Mouse (Mus musculus): ENCODE data around the gene Fnbp1l. TPM values are rescaled to one million over a fixed set of nuclear protein-coding genes. Genes with fewer than 3 reads are reported as not detected.

Fnbp1l gene
- total and polyA plus RNA-seq, 2 experiments from 2014 or later: 11.9 to 18.0 TPM

DNA sequence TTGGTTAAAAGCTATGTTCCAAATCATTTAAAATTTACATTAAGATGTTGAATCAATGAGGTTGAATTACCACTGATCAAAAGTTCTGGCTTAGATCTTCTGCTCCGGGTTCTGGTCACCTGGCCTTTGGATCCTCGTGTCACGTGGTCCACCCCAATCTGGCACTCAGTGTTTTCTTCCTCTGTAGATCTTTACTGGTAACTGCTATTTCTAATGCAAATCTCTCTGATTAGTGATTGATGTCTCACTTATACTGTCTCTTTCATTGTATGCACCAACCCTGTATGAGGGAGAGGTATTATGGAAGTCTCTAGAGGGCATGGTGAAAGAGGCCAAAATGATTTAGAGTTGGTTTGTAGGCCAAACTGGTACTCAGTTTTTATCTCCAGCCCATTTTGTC is 127.5 kb downstream of the Fnbp1l start:
- H3K4me3 ChIP-seq (ENCODE audit: low read depth, low read length): no peak overlapping the region
- no peak overlapping the region for H3K9ac ChIP-seq (replicated peaks; ENCODE audit: low read depth, low read length)
- no peaks in the 10 kb centered on the region for H3K36me3 ChIP-seq (replicated peaks; ENCODE audit: control insufficient read depth, insufficient read depth, low read length)
- no peaks in the 10 kb centered on the region for H3K9me3 ChIP-seq (replicated peaks; ENCODE audit: control insufficient read depth, low read length)
- H3K27ac ChIP-seq (ENCODE audit: low read depth): no peak overlapping the region
- DNase-seq (ENCODE audit: low spot score) (no peak), ATAC-seq (ENCODE audit: insufficient read depth, low read depth) (no peak)
- no peak overlapping the region for H3K4me2 ChIP-seq (ENCODE audit: low read depth, low read length)
- H3K27me3 ChIP-seq (ENCODE audit: control insufficient read depth, insufficient read depth, low read length): no peaks in the 10 kb centered on the region
- 91% methylated on average over 3 of the region's 3 CpGs for WGBS
- TF ChIP-seq EP300 (IDR thresholded peaks at IDR 0.05; ENCODE audit: low read depth) (no peak), CTCF (IDR thresholded peaks at IDR 0.05; ENCODE audit: low read depth) (no peak)
- H3K4me1 ChIP-seq (ENCODE audit: control insufficient read depth, insufficient read depth): no peaks in the 10 kb centered on the region

DNA sequence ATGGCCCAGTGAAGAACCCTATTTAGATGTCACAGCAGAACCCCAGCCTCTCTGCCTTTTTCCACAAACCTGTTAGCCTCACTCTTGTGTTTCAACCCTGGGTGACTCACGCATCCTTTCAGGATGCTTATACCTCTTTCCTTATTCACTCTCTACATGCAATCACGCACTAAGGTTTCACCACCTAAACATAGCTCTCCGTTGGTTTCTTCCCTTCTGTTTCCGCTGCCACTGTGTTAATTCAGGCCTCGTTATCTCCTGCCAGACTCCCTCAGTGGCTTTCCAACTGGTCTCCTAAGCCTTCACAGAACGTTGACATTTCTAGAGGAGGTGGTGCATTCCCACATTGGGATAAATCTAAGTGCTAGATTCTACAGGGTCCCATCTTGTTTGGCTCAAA is 128.9 kb downstream of the Fnbp1l start:
- Histone ChIP-seq H3K27ac (ENCODE audit: low read depth) (no peak overlapping the region), H3K4me1 (ENCODE audit: control insufficient read depth, insufficient read depth) (no peaks in the 10 kb centered on the region), H3K27me3 (ENCODE audit: control insufficient read depth, insufficient read depth, low read length) (no peaks in the 10 kb centered on the region), H3K4me2 (ENCODE audit: low read depth, low read length) (no peak overlapping the region), H3K9me3 (replicated peaks; ENCODE audit: control insufficient read depth, low read length) (no peaks in the 10 kb centered on the region), H3K36me3 (replicated peaks; ENCODE audit: control insufficient read depth, insufficient read depth, low read length) (no peaks in the 10 kb centered on the region), H3K4me3 (ENCODE audit: low read depth, low read length) (no peak overlapping the region), H3K9ac (replicated peaks; ENCODE audit: low read depth, low read length) (no peak overlapping the region)
- DNase-seq (ENCODE audit: low spot score): no peak
- no peak for TF ChIP-seq EP300 (IDR thresholded peaks at IDR 0.05; ENCODE audit: low read depth)
- TF ChIP-seq CTCF (IDR thresholded peaks at IDR 0.05; ENCODE audit: low read depth): no peak
- WGBS: 33% methylated on average over 6 of the region's 6 CpGs
- no peak for ATAC-seq (ENCODE audit: insufficient read depth, low read depth)

Small RNAs within 50 kb of the gene (microRNA-seq; reads per million reads assigned to microRNA genes)
- not detected for gene Mir7657

Other genes starting within 250 kb of the Fnbp1l start
- 4.2 and 6.1 TPM in 2 replicates for gene Pde5a, start 109.2 kb upstream of the Fnbp1l start, total RNA-seq (2014; rRNA removed; ENCODE audit: low replicate concordance)
- 1.00 and 1.1 TPM in 2 replicates for gene Pde5a, start 109.2 kb upstream of the Fnbp1l start, polyA plus RNA-seq (2015; fragmentation: Nextera tagmentation; extraction: Ambion mirVana)